Mouse (Mus musculus): ENCODE data around the gene Wdr81. TPM values are rescaled to one million over a fixed set of nuclear protein-coding genes. Genes with fewer than 3 reads are reported as not detected.
"Not testable (repeated sequence)": the region's sequence is repeated elsewhere in the genome, so short reads cannot be mapped to it uniquely, and the experiment has no call there.

Wdr81 gene
- polyA plus RNA-seq, 1 experiment: 16.2 TPM

GRCm38 (mm10) chr11:75460844-75461742 is 6.6 kb upstream of the Wdr81 start, which contains the start of gene Tlcd2:
Gene Tlcd2, plus strand, starts transcription at chr11:75461715.
- DNase-seq (ENCODE audit: low read depth): peak; percentile 100

GRCm38 (mm10) chr11:75460103-75460843 is 5.8 kb upstream of the Wdr81 start:
- DNase-seq (ENCODE audit: low read depth): no peak

DNA sequence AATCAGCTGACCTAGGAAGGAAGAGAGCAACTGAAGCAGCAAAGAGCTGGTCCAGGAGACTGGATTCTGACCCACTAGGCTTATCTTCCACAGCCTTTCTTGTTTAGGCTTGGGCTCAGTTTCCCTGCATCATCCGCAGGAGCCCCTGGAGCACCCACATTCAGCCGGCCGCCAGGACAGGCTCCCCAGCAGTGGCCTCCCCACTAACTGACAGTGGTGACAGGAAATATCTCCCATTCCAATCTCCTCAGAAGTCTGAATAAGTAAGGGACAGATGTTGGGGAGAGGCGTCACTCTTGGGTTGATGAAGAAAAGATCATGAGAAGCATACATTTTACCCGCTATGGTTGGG is 5.2 kb upstream of the Wdr81 start:
- no peak for DNase-seq (ENCODE audit: low read depth)

GRCm38 (mm10) chr11:75459141-75459711 is 4.7 kb upstream of the Wdr81 start:
- DNase-seq (ENCODE audit: low read depth): no peak

DNA sequence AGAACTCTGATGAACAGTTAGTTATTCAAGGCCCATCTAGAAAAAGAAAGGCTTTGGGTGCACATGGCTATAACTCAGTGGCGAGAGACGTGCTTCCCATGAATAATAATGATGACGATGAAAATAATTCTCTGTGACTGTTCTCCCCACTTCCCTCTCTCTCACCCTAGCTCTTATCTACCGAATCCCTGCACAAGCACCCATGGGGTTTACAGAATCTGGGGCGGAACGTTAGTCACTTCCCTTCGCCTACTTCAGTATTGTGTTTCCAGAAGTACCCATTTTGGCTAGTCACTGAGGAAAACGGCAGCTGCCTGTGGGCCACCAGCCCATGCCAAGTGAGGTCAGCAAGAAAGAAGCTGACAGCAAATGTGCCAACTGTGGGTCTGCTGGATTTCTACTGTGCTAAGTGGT is 4.1 kb upstream of the Wdr81 start:
- no peak for DNase-seq (ENCODE audit: low read depth)

- DNase-seq (ENCODE audit: low read depth): no peak
These were observed 3.7 kb upstream of the Wdr81 start for GRCm38 (mm10) chr11:75458169-75458568.

GRCm38 (mm10) chr11:75456440-75456871 is 1.9 kb upstream of the Wdr81 start:
- DNase-seq (ENCODE audit: low read depth): no peak

DNA sequence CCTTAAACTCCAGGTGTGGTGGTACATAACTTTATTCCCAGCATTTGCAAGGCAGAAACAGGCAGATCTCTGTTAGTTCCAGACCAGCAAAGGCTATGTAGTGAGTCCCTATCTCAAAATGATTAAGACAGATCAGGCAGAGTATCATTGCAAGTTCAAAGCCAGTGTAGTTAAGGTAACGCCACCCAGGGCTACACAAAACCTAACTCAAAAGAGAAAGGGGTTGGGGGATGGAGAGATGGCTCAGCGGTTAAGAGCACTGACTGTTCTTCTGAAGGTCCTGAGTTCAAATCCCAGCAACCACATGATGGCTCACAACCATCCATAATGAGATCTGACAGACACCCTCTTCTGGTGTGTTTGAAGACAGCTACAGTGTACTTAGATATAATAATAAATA is 1.5 kb upstream of the Wdr81 start:
- not testable (repeated sequence) for DNase-seq (ENCODE audit: low read depth)

- no peak for DNase-seq (ENCODE audit: low read depth)
These were observed 672 bp upstream of the Wdr81 start for GRCm38 (mm10) chr11:75455041-75455736.

DNA sequence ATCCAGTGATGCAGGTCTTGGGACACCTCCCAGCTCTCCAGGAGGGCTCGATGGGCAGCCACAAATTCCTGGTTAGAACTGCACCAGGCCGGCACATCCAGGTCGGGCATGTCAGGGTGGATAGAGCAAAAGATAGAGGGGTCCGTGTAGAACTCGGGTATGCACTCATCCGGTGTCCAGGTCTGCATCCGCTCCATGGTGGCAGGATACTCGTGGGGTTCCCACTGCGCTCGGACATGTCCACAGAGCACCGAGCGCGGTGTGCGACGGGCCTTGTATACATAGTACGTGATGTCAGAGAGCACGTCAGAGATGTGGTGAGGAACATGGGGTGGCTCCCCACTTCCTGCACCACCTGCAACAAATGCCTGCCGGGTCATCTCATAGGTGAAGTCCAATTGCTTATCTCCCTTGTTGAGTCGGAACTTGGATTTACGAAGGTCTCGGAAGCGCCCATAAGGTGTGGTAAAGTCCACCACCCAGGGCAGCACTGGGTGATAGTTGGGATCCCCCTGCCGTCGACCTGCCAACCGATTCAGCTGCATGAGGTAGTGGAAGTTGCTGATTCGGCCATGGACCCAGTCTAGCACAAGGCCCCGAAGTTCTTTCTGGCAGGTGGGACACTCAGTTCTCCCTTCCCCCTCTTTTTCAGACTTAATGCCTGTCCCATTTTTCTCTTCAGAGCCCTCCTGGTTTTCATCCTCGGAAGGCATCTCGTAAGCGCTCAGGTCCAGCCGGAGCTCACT is 1.5 kb downstream of the Wdr81 start:
- no peak for DNase-seq (ENCODE audit: low read depth)

GRCm38 (mm10) chr11:75452081-75452480 is 2.4 kb downstream of the Wdr81 start:
- no peak for DNase-seq (ENCODE audit: low read depth)

DNA sequence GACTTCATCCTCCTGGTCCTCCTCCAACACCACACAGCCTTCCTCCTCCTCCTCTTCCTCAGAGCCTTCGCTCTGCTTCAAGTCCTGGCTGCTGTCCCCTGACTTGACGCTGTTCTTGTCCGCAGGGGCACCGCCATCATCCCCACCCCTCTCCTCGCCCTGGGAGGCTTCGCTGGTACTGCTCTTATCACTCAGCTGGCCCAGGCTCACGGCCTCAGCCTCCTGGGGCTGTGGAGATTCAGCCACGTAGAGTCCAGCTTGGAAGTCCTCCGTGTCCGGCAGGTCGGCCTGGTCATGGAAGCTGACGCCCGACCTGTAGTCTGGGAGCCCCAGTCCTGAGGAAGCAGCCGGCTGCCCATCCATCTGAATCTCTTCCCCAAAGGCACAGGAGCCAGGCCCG is 3.6 kb downstream of the Wdr81 start:
- no peak for DNase-seq (ENCODE audit: low read depth)

GRCm38 (mm10) chr11:75450304-75450908 is 4.1 kb downstream of the Wdr81 start:
- no peak for DNase-seq (ENCODE audit: low read depth)

DNA sequence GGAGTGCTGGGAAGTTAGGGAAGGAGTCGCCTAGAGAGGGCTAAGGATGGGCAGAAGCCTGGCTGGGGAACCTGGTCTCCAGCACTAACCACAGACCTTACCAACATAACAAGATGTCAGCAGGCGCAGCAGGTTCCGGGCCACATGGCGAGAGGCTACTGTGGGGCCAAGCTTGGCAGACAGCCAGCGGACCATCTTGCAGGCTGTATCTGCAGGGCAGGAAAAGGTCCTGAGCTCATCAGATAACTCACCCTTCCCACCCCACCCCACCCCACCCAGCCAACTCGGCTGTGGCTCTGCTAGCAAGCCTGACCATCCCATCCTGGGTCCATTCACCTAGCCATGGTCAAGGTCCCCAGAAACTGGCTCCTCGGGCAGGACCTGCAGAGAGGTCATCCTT is 4.8 kb downstream of the Wdr81 start:
- DNase-seq (ENCODE audit: low read depth): no peak

GRCm38 (mm10) chr11:75448575-75448974 is 5.9 kb downstream of the Wdr81 start:
- DNase-seq (ENCODE audit: low read depth): no peak

- no peak for DNase-seq (ENCODE audit: low read depth)
These were observed 10.8 kb downstream of the Wdr81 start for GRCm38 (mm10) chr11:75443711-75444110.

GRCm38 (mm10) chr11:75441601-75442000 is 12.9 kb downstream of the Wdr81 start:
- DNase-seq (ENCODE audit: low read depth): no peak

DNA sequence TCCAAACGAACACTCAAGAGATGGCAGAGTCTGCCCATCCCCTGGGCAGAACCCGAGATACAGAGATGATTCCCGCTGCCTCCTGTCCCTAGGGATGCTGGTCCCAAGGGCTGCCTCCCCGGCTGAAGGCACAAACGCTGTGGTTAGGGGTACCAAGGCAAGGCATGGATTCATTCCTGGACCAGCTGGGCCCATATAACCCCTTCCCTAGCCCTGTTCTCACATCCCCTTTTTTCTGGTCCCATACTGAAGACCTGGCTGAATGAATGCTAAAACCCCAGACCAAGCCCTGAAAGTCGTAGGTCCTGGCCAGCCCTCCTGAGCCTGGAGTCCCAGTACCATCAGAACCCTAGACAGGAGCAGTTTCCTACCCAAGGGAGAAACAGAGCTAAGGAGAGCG is 13.5 kb downstream of the Wdr81 start:
- no peak for DNase-seq (ENCODE audit: low read depth)

GRCm38 (mm10) chr11:75439951-75440350 is 14.6 kb downstream of the Wdr81 start:
- DNase-seq (ENCODE audit: low read depth): no peak

DNA sequence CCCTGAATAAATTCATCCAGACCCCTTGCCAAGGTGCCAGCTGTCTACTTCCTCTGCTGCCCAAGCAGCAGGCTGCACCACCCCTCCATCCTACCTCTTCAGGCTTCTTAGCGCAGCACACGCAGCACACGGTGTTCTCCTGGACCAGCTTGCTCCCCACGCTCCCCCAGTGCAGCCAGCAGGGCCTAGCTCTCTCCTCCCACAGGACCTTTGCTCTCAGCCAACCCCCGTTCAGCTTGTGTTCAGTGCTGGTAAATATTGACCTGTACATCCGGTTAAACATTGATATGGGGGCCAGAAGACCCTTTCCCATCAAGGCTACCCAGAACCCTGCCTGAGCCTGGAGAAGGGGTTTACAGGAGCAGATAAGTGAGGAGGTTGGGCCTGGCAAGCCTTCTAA is 15.2 kb downstream of the Wdr81 start, which contains the start of gene Serpinf2:
Gene Serpinf2, minus strand, starts transcription at position 229 of the 400 bp plus-strand sequence.
- no peak for DNase-seq (ENCODE audit: low read depth)

GRCm38 (mm10) chr11:75438804-75439203 is 15.7 kb downstream of the Wdr81 start:
- DNase-seq (ENCODE audit: low read depth): no peak

Data from gonadal fat pad, adult 2 months (tissue).